In genomic region chr7:115491721-115492120, GRCm38 (mm10) we compare ENCODE assay signal across 31 mouse cellular contexts.
"Had no signal": no experiment of that assay in that cellular context is flagged by ENCODE, and none has a peak within 500 bp of the region (broad histone marks: within the 10 kb centered on the region; RNA-seq: fewer than 3 reads in every experiment).

No protein-coding gene starts in this region.

- H3K4me3 ChIP-seq: left cerebral cortex, adult 2 months; limb, embryonic 10.5 days; limb, embryonic 12.5 days; limb, embryonic 13.5 days; limb, embryonic 15.5 days; liver, embryonic 12.5 days; liver, embryonic 13.5 days; liver, embryonic 15.5 days; lung, embryonic 15.5 days; megakaryocyte, embryonic 14.5 days; midbrain, embryonic 10.5 days; midbrain, embryonic 12.5 days; midbrain, embryonic 13.5 days; myocyte; neural tube, embryonic 12.5 days had no signal

- H3K9me3 ChIP-seq: limb, embryonic 10.5 days; limb, embryonic 12.5 days; limb, embryonic 13.5 days; limb, embryonic 15.5 days; liver, embryonic 12.5 days; liver, embryonic 13.5 days; liver, embryonic 15.5 days; lung, embryonic 15.5 days; megakaryocyte, embryonic 14.5 days; midbrain, embryonic 10.5 days; midbrain, embryonic 12.5 days; midbrain, embryonic 13.5 days; neural tube, embryonic 12.5 days had no signal

- H3K9ac ChIP-seq: limb, embryonic 12.5 days; limb, embryonic 13.5 days; limb, embryonic 15.5 days; liver, embryonic 12.5 days; liver, embryonic 13.5 days; liver, embryonic 14.5 days; liver, embryonic 15.5 days; liver, postnatal 0 days; lung, embryonic 14.5 days; lung, embryonic 15.5 days; midbrain, embryonic 12.5 days; midbrain, embryonic 13.5 days; neural tube, embryonic 12.5 days had no signal

- H3K4me2 ChIP-seq: limb, embryonic 12.5 days; limb, embryonic 13.5 days; limb, embryonic 15.5 days; liver, embryonic 11.5 days; liver, embryonic 12.5 days; liver, embryonic 13.5 days; liver, embryonic 15.5 days; lung, embryonic 14.5 days; lung, embryonic 15.5 days; midbrain, embryonic 12.5 days; midbrain, embryonic 13.5 days; neural tube, embryonic 12.5 days had no signal

- ATAC-seq: liver, embryonic 12.5 days; liver, postnatal 0 days; lung, postnatal 0 days; midbrain, embryonic 13.5 days; midbrain, embryonic 16.5 days had no signal

- H3K36me3 ChIP-seq: limb, embryonic 10.5 days; limb, embryonic 12.5 days; limb, embryonic 13.5 days; limb, embryonic 15.5 days; lung, embryonic 15.5 days; midbrain, embryonic 10.5 days; midbrain, embryonic 12.5 days; midbrain, embryonic 13.5 days had no signal

- H3K4me1 ChIP-seq: liver, embryonic 12.5 days; liver, embryonic 13.5 days; liver, embryonic 15.5 days; lung, embryonic 15.5 days; megakaryocyte, embryonic 14.5 days; midbrain, embryonic 10.5 days; midbrain, embryonic 13.5 days; neural tube, embryonic 12.5 days had no signal

- DNase-seq: left cerebral cortex, postnatal 4 days; liver; liver, embryonic 13.5 days; liver, postnatal 0 days; lung, adult 18-20 months; lung, adult 2 months; lung, embryonic 14.5 days; lung, postnatal 10 days; lung, postnatal 14 days; lung, postnatal 36 days; lung, postnatal 4 days; midbrain, embryonic 14.5 days had no signal

- H3K27me3 ChIP-seq: limb, embryonic 12.5 days; limb, embryonic 15.5 days; liver, embryonic 12.5 days; liver, embryonic 13.5 days; liver, embryonic 15.5 days; lung, embryonic 15.5 days; midbrain, embryonic 12.5 days; midbrain, embryonic 13.5 days; neural tube, embryonic 12.5 days had no signal

- H3K27ac ChIP-seq: left cerebral cortex, adult 2 months; limb, embryonic 10.5 days; limb, embryonic 12.5 days; limb, embryonic 13.5 days; limb, embryonic 15.5 days; liver, embryonic 12.5 days; liver, embryonic 13.5 days; liver, embryonic 14.5 days; liver, embryonic 15.5 days; lung, embryonic 15.5 days; macrophage; midbrain, embryonic 10.5 days; midbrain, embryonic 12.5 days; midbrain, embryonic 13.5 days; neural tube, embryonic 12.5 days had no signal
